Mouse (Mus musculus): Measurements from ENCODE around the gene Cntnap5a. TPM values are rescaled to one million over a fixed set of nuclear protein-coding genes. Genes with fewer than 3 reads are reported as not detected.

The Cntnap5a gene
- total and polyA plus RNA-seq, 3 experiments: not detected

GRCm38 (mm10) chr1:115964993-115965575, 280.5 kb downstream of the Cntnap5a start:
- H3K4me3 ChIP-seq (ENCODE audit: control insufficient read depth in 1 of 2, insufficient read depth in 1 of 2, low read depth in 2 of 2, low read length in 2 of 2): no peak overlapping the region
- H3K4me1 ChIP-seq (ENCODE audit: control insufficient read depth in 1 of 2, insufficient read depth in 2 of 2, low read length in 2 of 2): no peaks in the 10 kb centered on the region
- no peak for DNase-seq (ENCODE audit: low read depth, low spot score)
- no peaks in the 10 kb centered on the region for H3K9me3 ChIP-seq (replicated peaks; ENCODE audit: insufficient read depth, low read length)
- H3K27ac ChIP-seq (ENCODE audit: control insufficient read depth, low read depth, low read length): no peak overlapping the region
- H3K27me3 ChIP-seq (ENCODE audit: control insufficient read depth in 1 of 2, insufficient read depth in 2 of 2, low read length in 2 of 2): no peaks in the 10 kb centered on the region
- TF ChIP-seq HCFC1 (IDR thresholded peaks at IDR 0.05; ENCODE audit: low read depth, low read length): no peak
- TF ChIP-seq ZC3H11A (IDR thresholded peaks at IDR 0.05; ENCODE audit: low read depth, low read length): no peak
- no peak for TF ChIP-seq POLR2AphosphoS5 (IDR thresholded peaks at IDR 0.05; ENCODE audit: borderline replicate concordance, low read depth, low read length)
- TF ChIP-seq MYC (IDR thresholded peaks at IDR 0.05; ENCODE audit: low read depth, low read length): no peak
- no peak for TF ChIP-seq SIN3A (IDR thresholded peaks at IDR 0.05; ENCODE audit: low read length)
- TF ChIP-seq MAFK (IDR thresholded peaks at IDR 0.05; ENCODE audit: borderline replicate concordance, low read depth, low read length): no peak
- no peak for TF ChIP-seq POLR2A (IDR thresholded peaks at IDR 0.05; ENCODE audit: control insufficient read depth in 1 of 2, insufficient read depth in 1 of 2, low read depth in 1 of 2, low read length in 2 of 2, poor library complexity in 1 of 2)
- no peak for TF ChIP-seq TCF12 (IDR thresholded peaks at IDR 0.05; ENCODE audit: low read depth, low read length)
- no peak for TF ChIP-seq JUND (IDR thresholded peaks at IDR 0.05; ENCODE audit: low read depth, low read length)
- TF ChIP-seq EP300 (IDR thresholded peaks at IDR 0.05; ENCODE audit: low read depth in 1 of 2, low read length in 2 of 2): no peak
- TF ChIP-seq ELF1 (IDR thresholded peaks at IDR 0.05; ENCODE audit: low read depth, low read length): no peak
- no peak for TF ChIP-seq CTCF (IDR thresholded peaks at IDR 0.05 in 2 of 3, conservative IDR thresholded peaks at IDR 0.05 in 1 of 3; ENCODE audit: control insufficient read depth in 1 of 3, insufficient read depth in 1 of 3, low read depth in 2 of 3, low read length in 3 of 3, poor library complexity in 1 of 3, severe bottlenecking in 1 of 3)
- TF ChIP-seq USF1 (IDR thresholded peaks at IDR 0.05; ENCODE audit: low read depth, low read length): no peak
- TF ChIP-seq BHLHE40 (IDR thresholded peaks at IDR 0.05; ENCODE audit: borderline replicate concordance, low read depth, low read length): no peak
- no peaks in the 10 kb centered on the region for H3K36me3 ChIP-seq (ENCODE audit: control insufficient read depth in 1 of 2, insufficient read depth in 2 of 2, low read length in 2 of 2)
- H3K79me2 ChIP-seq (ENCODE audit: control insufficient read depth, insufficient read depth, low read length, poor library complexity): no peaks in the 10 kb centered on the region
- H3K9ac ChIP-seq (ENCODE audit: control insufficient read depth, low read depth, low read length, poor library complexity, severe bottlenecking): no peak overlapping the region

GRCm38 (mm10) chr1:115990204-115990603, 305.6 kb downstream of the Cntnap5a start:
- no peak overlapping the region for H3K27ac ChIP-seq (ENCODE audit: control insufficient read depth, low read depth, low read length)
- no peaks in the 10 kb centered on the region for H3K36me3 ChIP-seq (ENCODE audit: control insufficient read depth in 1 of 2, insufficient read depth in 2 of 2, low read length in 2 of 2)
- H3K79me2 ChIP-seq (ENCODE audit: control insufficient read depth, insufficient read depth, low read length, poor library complexity): no peaks in the 10 kb centered on the region
- no peaks in the 10 kb centered on the region for H3K4me1 ChIP-seq (ENCODE audit: control insufficient read depth in 1 of 2, insufficient read depth in 2 of 2, low read length in 2 of 2)
- no peak overlapping the region for H3K4me3 ChIP-seq (ENCODE audit: control insufficient read depth in 1 of 2, insufficient read depth in 1 of 2, low read depth in 2 of 2, low read length in 2 of 2)
- H3K9ac ChIP-seq (ENCODE audit: control insufficient read depth, low read depth, low read length, poor library complexity, severe bottlenecking): no peak overlapping the region
- H3K9me3 ChIP-seq (replicated peaks; ENCODE audit: insufficient read depth, low read length): no peaks in the 10 kb centered on the region
- no peak for DNase-seq (ENCODE audit: low read depth, low spot score)
- TF ChIP-seq MYC (IDR thresholded peaks at IDR 0.05; ENCODE audit: low read depth, low read length): no peak
- TF ChIP-seq NRF1 (IDR thresholded peaks at IDR 0.05; ENCODE audit: insufficient read depth, low read depth, low read length, poor library complexity, severe bottlenecking): no peak
- no peak for TF ChIP-seq MXI1 (IDR thresholded peaks at IDR 0.05; ENCODE audit: low read depth, low read length)
- no peak for TF ChIP-seq MEF2A (IDR thresholded peaks at IDR 0.05; ENCODE audit: extremely low read depth, insufficient replicate concordance, low read depth, low read length, poor library complexity, severe bottlenecking)
- TF ChIP-seq POLR2AphosphoS2 (IDR thresholded peaks at IDR 0.05; ENCODE audit: low read length): no peak
- TF ChIP-seq ETS1 (IDR thresholded peaks at IDR 0.05; ENCODE audit: low read depth, low read length): no peak
- TF ChIP-seq CHD1 (IDR thresholded peaks at IDR 0.05; ENCODE audit: low read depth, low read length): no peak
- no peak for TF ChIP-seq MYB (IDR thresholded peaks at IDR 0.05; ENCODE audit: low read depth, low read length)
- TF ChIP-seq EP300 (IDR thresholded peaks at IDR 0.05; ENCODE audit: low read depth in 1 of 2, low read length in 2 of 2): no peak
- no peak for TF ChIP-seq POLR2A (IDR thresholded peaks at IDR 0.05; ENCODE audit: control insufficient read depth in 1 of 2, insufficient read depth in 1 of 2, low read depth in 1 of 2, low read length in 2 of 2, poor library complexity in 1 of 2)
- TF ChIP-seq RCOR1 (IDR thresholded peaks at IDR 0.05; ENCODE audit: low read depth, low read length): no peak
- TF ChIP-seq RAD21 (IDR thresholded peaks at IDR 0.05; ENCODE audit: low read depth, low read length): no peak
- TF ChIP-seq ZC3H11A (IDR thresholded peaks at IDR 0.05; ENCODE audit: low read depth, low read length): no peak
- no peak for TF ChIP-seq MAFK (IDR thresholded peaks at IDR 0.05; ENCODE audit: borderline replicate concordance, low read depth, low read length)
- TF ChIP-seq ZMIZ1 (IDR thresholded peaks at IDR 0.05; ENCODE audit: low read depth, low read length): no peak
- TF ChIP-seq MAZ (IDR thresholded peaks at IDR 0.05; ENCODE audit: low read depth, low read length): no peak
- TF ChIP-seq KAT2A (conservative IDR thresholded peaks at IDR 0.05; ENCODE audit: low read depth, low read length): no peak
- no peak for TF ChIP-seq CTCF (IDR thresholded peaks at IDR 0.05 in 2 of 3, conservative IDR thresholded peaks at IDR 0.05 in 1 of 3; ENCODE audit: control insufficient read depth in 1 of 3, insufficient read depth in 1 of 3, low read depth in 2 of 3, low read length in 3 of 3, poor library complexity in 1 of 3, severe bottlenecking in 1 of 3)
- TF ChIP-seq SMC3 (IDR thresholded peaks at IDR 0.05; ENCODE audit: low read depth, low read length): no peak
- TF ChIP-seq GATA1 (IDR thresholded peaks at IDR 0.05; ENCODE audit: low read depth, low read length): no peak
- no peaks in the 10 kb centered on the region for H3K27me3 ChIP-seq (ENCODE audit: control insufficient read depth in 1 of 2, insufficient read depth in 2 of 2, low read length in 2 of 2)

Measured in MEL (cell line).